Mouse (Mus musculus): ENCODE data around the gene Ccdc163. TPM values are rescaled to one million over a fixed set of nuclear protein-coding genes. Genes with fewer than 3 reads are reported as not detected.
A peak's percentile ranks its signal among the peaks of the same experiment; 100 is the strongest.

Gene Ccdc163
- polyA plus RNA-seq, 1 experiment from 2014 or later, result 25.1 TPM

DNA sequence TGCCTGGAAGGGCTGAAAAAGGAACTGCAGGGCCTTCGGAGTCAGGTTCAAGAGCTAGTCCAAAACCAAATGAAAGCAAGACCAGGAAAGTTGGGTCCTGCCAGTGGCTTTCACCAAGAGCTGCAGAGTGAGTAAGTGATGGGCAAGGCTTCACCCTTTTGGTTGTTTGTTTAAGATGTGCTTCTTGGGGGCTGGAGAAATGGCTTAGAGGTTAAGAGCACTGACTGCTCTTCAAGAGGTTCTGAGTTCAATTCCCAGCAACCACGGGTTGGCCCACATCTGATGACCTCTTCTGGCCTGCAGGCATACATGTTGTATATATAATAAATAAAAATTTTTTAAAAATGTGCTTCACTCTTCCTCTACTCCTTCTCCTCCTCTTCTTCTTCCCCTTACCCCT, 1.8 kb downstream of the Ccdc163 start:
- Histone ChIP-seq H3K9me3 (ENCODE audit: control insufficient read depth, low read length) (no peaks in the 10 kb centered on the region), H3K4me3 (ENCODE audit: low read depth, low read length) (no peak overlapping the region), H3K36me3 (ENCODE audit: control insufficient read depth, insufficient read depth, low read length) (peaks cover 5% of the 10 kb centered on the region; the same call in 1 of the 2 replicates), H3K27me3 (replicated peaks; ENCODE audit: control insufficient read depth, insufficient read depth, low read length) (no peaks in the 10 kb centered on the region), H3K9ac (ENCODE audit: low read depth, low read length) (no peak overlapping the region), H3K4me1 (replicated peaks; ENCODE audit: control insufficient read depth, insufficient read depth, low read length) (peaks cover 5% of the 10 kb centered on the region; the same call in 1 of the 2 replicates), H3K4me2 (no peak overlapping the region), H3K27ac (ENCODE audit: low read depth, low read length) (no peak overlapping the region)
- DNase-seq (ENCODE audit: low spot score) (no peak), ATAC-seq (replicated peaks; ENCODE audit: low FRiP score) (no peak)
- 83% methylated on average over 2 of the region's 2 CpGs for WGBS

DNA sequence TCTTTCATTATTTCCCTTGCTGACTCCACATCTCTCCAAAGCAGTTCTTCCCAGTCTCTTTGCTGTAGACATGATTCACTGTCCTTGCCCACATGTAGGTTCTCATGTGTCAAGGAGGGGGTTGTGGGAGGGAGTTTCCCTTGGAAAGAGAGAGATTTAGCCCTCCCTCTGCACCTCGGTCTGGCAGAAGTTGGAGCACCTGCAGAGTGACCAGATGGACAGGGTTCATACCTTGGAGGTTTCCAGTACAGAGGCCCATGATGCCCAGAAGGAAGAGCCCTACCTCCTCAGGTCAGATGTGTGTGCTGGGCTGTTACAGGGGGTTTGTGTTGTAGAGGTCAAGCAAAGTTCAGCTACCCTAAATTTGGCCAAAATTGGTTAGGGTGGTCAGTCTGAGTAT, 4.2 kb downstream of the Ccdc163 start:
- H3K9me3 ChIP-seq (ENCODE audit: control insufficient read depth, low read length), result no peaks in the 10 kb centered on the region
- no peaks in the 10 kb centered on the region for H3K27me3 ChIP-seq (replicated peaks; ENCODE audit: control insufficient read depth, insufficient read depth, low read length)
- no peak overlapping the region for H3K4me2 ChIP-seq
- H3K9ac ChIP-seq (ENCODE audit: low read depth, low read length), result no peak overlapping the region
- H3K4me1 ChIP-seq (replicated peaks; ENCODE audit: control insufficient read depth, insufficient read depth, low read length), result peaks cover under 1% of the 10 kb centered on the region; the same call in 1 of the 2 replicates
- WGBS, result 74% methylated on average over 1 of the region's 1 CpGs
- no peak overlapping the region for H3K4me3 ChIP-seq (ENCODE audit: low read depth, low read length)
- ATAC-seq (replicated peaks; ENCODE audit: low FRiP score), result no peak
- H3K36me3 ChIP-seq (ENCODE audit: control insufficient read depth, insufficient read depth, low read length), result peaks cover 5% of the 10 kb centered on the region; the same call in 1 of the 2 replicates
- DNase-seq (ENCODE audit: low spot score), result no peak
- H3K27ac ChIP-seq (ENCODE audit: low read depth, low read length), result no peak overlapping the region

DNA sequence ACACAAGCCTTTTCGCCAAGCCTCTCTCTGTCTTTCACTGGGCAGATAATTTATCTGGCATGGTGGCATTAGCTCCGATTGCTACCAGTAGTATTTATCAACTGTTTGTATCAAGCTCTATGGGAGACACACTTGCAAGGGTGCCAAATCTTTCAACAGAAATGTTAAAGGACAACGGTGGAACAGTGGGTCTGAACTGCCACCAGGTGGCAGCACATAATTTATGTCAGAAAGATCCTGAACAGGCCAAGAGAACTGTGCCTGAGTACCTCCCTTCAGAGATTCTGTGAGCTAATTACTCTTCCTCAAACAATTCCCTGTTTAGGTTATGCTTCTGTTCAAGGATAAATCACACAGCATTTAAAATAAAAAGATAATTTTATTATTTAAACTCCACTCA, 11.1 kb downstream of the Ccdc163 start:
- ATAC-seq (replicated peaks; ENCODE audit: low FRiP score) (no peak), DNase-seq (ENCODE audit: low spot score) (no peak)
- Histone ChIP-seq H3K27me3 (replicated peaks; ENCODE audit: control insufficient read depth, insufficient read depth, low read length) (no peaks in the 10 kb centered on the region), H3K9me3 (ENCODE audit: control insufficient read depth, low read length) (no peaks in the 10 kb centered on the region), H3K27ac (ENCODE audit: low read depth, low read length) (no peak overlapping the region), H3K36me3 (ENCODE audit: control insufficient read depth, insufficient read depth, low read length) (no peaks in the 10 kb centered on the region; the same call in 1 of the 2 replicates), H3K9ac (ENCODE audit: low read depth, low read length) (no peak overlapping the region), H3K4me1 (replicated peaks; ENCODE audit: control insufficient read depth, insufficient read depth, low read length) (0 out of 2 replicates have a peak, but pooled peaks cover 4% of the 10 kb centered on the region), H3K4me2 (no peak overlapping the region), H3K4me3 (ENCODE audit: low read depth, low read length) (no peak overlapping the region)
- 16% methylated on average over 3 of the region's 3 CpGs for WGBS

DNA sequence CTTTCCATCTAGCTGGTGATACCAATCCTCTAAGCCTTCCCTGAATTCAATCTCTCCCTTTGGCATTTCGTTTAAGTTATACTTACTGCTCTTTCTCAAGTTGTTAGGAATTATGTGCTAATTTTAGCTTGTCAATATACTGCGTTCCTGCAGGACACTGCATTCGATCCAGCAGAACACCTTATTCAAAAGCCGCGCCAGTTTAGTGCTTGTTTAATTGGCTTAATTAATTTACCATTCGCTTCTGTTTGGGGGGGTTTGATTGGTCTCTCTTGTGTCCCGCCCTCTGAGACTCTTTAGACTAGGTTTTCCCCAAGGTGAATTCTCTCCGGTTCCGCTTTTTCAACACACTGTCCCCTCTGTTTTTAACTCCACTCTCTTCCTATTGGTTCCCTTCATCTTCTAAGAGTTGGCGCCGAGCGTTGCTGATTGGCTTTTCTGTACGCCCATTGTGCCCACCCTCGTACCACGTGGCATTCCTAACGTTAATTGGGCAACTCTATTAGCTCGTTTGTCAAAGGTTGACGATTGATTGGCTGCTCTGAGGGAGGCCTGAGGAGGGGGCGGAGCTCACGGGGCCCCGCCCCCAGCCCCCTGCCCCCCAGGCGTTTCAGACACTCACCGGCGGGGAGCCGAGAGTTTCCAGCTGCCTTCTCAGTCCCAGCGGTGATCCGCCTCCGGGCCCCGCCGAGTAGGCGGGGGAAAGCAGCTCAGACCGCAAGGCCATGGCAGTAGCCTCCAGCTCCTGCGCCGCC, 12.2 kb downstream of the Ccdc163 start, which contains the start of gene Tesk2:
Gene Tesk2 (plus strand): TSS at position 606 of the 755 bp plus-strand sequence.
- H3K4me1 ChIP-seq (replicated peaks; ENCODE audit: control insufficient read depth, insufficient read depth, low read length), result 0 out of 2 replicates have a peak, but pooled peaks cover 4% of the 10 kb centered on the region
- H3K27me3 ChIP-seq (replicated peaks; ENCODE audit: control insufficient read depth, insufficient read depth, low read length), result no peaks in the 10 kb centered on the region
- no peaks in the 10 kb centered on the region for H3K9me3 ChIP-seq (ENCODE audit: control insufficient read depth, low read length)
- peak within 1 kb of the TSS; percentile 95 for H3K4me2 ChIP-seq
- peak within 1 kb of the TSS; percentile 80 for H3K9ac ChIP-seq (ENCODE audit: low read depth, low read length)
- peak within 1 kb of the TSS; percentile 82 for H3K4me3 ChIP-seq (ENCODE audit: low read depth, low read length)
- H3K27ac ChIP-seq (ENCODE audit: low read depth, low read length), result peak within 1 kb of the TSS; percentile 59
- under 1% methylated on average over 34 of the region's 34 CpGs for WGBS
- DNase-seq (ENCODE audit: low spot score) (peak; percentile 90), ATAC-seq (replicated peaks; ENCODE audit: low FRiP score) (peak; percentile 97)
- no peaks in the 10 kb centered on the region for H3K36me3 ChIP-seq (ENCODE audit: control insufficient read depth, insufficient read depth, low read length)

DNA sequence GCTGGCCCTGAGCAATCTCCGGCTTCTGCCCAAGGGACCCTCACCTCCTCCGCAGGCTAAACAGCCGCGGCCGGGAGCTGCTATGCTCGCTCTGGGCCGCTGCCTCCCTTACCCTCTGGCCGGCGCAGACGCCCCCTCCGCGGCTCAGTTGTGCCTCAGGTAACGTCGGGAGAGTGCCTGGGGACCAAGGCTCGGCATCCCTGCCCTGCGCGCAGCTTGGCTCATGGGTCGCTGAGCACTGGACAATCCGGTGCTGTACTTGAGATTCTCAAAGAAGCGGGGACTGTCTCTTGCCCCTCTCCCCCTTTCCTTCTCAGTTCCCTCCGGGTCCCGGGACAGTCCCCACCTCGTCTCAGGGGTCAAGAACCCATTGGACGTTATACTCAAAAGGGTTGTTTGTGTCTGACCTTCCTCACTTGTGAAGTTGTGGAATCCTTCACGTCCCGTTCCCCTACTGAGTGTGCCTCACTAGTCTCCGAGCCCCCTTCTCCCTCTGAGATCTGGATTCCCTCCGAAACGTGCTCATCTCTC, 12.9 kb downstream of the Ccdc163 start:
- H3K4me2 ChIP-seq, result peak overlapping the region; percentile 95
- H3K9me3 ChIP-seq (ENCODE audit: control insufficient read depth, low read length), result no peaks in the 10 kb centered on the region
- H3K4me3 ChIP-seq (ENCODE audit: low read depth, low read length), result peak overlapping the region; percentile 82
- peak overlapping the region; percentile 59 for H3K27ac ChIP-seq (ENCODE audit: low read depth, low read length)
- ATAC-seq (replicated peaks; ENCODE audit: low FRiP score), result no peak; the same call in 1 of the 2 replicates
- H3K36me3 ChIP-seq (ENCODE audit: control insufficient read depth, insufficient read depth, low read length), result no peaks in the 10 kb centered on the region
- WGBS, result under 1% methylated on average over 29 of the region's 29 CpGs
- H3K9ac ChIP-seq (ENCODE audit: low read depth, low read length), result peak overlapping the region; percentile 80
- H3K4me1 ChIP-seq (replicated peaks; ENCODE audit: control insufficient read depth, insufficient read depth, low read length), result 0 out of 2 replicates have a peak, but pooled peaks cover 4% of the 10 kb centered on the region
- DNase-seq (ENCODE audit: low spot score), result no peak
- no peaks in the 10 kb centered on the region for H3K27me3 ChIP-seq (replicated peaks; ENCODE audit: control insufficient read depth, insufficient read depth, low read length)

DNA sequence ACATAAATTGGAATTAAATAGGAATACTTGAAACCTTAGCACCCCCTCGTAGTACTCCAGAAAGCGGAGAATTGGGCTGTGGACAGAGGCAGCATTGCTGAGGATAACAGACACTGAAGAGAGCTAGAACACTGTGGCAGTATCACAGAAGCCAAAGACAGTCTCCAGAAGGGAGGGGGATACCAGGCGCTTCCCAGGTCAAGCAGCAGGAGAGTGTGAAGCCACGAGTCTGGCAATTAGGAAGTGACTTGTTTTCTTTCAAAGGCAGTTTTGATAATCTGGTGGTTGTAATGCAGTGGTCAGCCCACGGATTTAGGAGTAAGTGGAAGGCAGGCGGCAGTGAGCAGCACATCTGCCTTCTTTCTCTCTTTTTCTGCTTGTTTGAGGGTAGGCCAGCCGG, 13.9 kb downstream of the Ccdc163 start:
- no peak for DNase-seq (ENCODE audit: low spot score)
- no peak for ATAC-seq (replicated peaks; ENCODE audit: low FRiP score)
- H3K27ac ChIP-seq (ENCODE audit: low read depth, low read length), result no peak overlapping the region
- H3K4me1 ChIP-seq (replicated peaks; ENCODE audit: control insufficient read depth, insufficient read depth, low read length), result 0 out of 2 replicates have a peak, but pooled peaks cover 4% of the 10 kb centered on the region
- H3K9me3 ChIP-seq (ENCODE audit: control insufficient read depth, low read length), result no peaks in the 10 kb centered on the region
- H3K27me3 ChIP-seq (replicated peaks; ENCODE audit: control insufficient read depth, insufficient read depth, low read length), result no peaks in the 10 kb centered on the region
- H3K36me3 ChIP-seq (ENCODE audit: control insufficient read depth, insufficient read depth, low read length), result no peaks in the 10 kb centered on the region
- WGBS, result 39% methylated on average over 7 of the region's 7 CpGs
- peak overlapping the region; percentile 95; the same call in 1 of the 2 replicates for H3K4me2 ChIP-seq
- no peak overlapping the region for H3K9ac ChIP-seq (ENCODE audit: low read depth, low read length)
- H3K4me3 ChIP-seq (ENCODE audit: low read depth, low read length), result no peak overlapping the region

DNA sequence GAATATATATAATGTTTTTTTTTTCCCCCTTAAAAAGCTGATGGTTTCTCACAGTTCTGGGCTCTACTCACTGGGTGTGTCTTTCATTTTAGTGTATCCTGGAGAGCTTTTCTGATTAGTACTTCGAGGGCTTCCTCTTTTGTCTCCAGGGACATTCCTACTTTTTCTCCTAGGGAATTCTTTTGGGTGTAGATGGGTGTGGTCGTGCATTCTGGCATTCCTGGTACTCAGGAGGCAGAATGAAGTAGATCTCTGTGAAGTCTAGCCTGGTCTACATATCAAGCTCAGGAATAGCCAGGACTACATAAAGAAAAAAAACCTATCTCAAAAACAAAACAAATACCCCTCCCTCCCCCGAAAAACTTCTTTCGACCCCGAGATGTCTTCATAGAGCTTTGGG, 17.1 kb downstream of the Ccdc163 start:
- Histone ChIP-seq H3K9ac (ENCODE audit: low read depth, low read length) (no peak overlapping the region), H3K4me2 (no peak overlapping the region), H3K9me3 (ENCODE audit: control insufficient read depth, low read length) (no peaks in the 10 kb centered on the region), H3K4me1 (replicated peaks; ENCODE audit: control insufficient read depth, insufficient read depth, low read length) (no peaks in the 10 kb centered on the region; the same call in 1 of the 2 replicates), H3K36me3 (ENCODE audit: control insufficient read depth, insufficient read depth, low read length) (no peaks in the 10 kb centered on the region), H3K27me3 (replicated peaks; ENCODE audit: control insufficient read depth, insufficient read depth, low read length) (no peaks in the 10 kb centered on the region), H3K27ac (ENCODE audit: low read depth, low read length) (no peak overlapping the region), H3K4me3 (ENCODE audit: low read depth, low read length) (no peak overlapping the region)
- DNase-seq (ENCODE audit: low spot score) (no peak), ATAC-seq (replicated peaks; ENCODE audit: low FRiP score) (no peak)
- WGBS, result 80% methylated on average over 5 of the region's 5 CpGs

DNA sequence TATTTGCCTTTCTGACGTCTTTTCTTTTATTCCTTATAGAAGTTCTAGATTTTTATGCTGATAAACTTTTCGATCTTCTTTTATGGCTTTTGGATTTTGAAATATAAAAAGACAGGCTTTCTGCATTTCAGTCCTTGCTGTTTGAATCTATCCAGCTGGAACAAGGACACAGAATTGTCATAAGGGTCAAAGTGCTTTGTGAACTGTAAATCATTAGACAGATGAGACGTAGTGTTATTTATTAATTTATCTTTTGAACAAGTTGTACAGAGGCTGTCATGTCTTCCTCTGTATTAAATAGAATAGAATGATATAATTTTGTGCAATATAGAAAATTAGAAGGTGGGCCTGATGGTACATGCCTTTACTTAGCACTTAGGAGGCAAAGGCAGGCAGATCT, 19.1 kb downstream of the Ccdc163 start:
- H3K36me3 ChIP-seq (ENCODE audit: control insufficient read depth, insufficient read depth, low read length), result no peaks in the 10 kb centered on the region
- H3K4me2 ChIP-seq, result no peak overlapping the region
- no peak overlapping the region for H3K9ac ChIP-seq (ENCODE audit: low read depth, low read length)
- 75% methylated on average over 3 of the region's 3 CpGs for WGBS
- H3K9me3 ChIP-seq (ENCODE audit: control insufficient read depth, low read length), result no peaks in the 10 kb centered on the region
- no peak overlapping the region for H3K4me3 ChIP-seq (ENCODE audit: low read depth, low read length)
- H3K27me3 ChIP-seq (replicated peaks; ENCODE audit: control insufficient read depth, insufficient read depth, low read length), result no peaks in the 10 kb centered on the region
- H3K27ac ChIP-seq (ENCODE audit: low read depth, low read length), result no peak overlapping the region
- DNase-seq (ENCODE audit: low spot score) (no peak), ATAC-seq (replicated peaks; ENCODE audit: low FRiP score) (no peak)
- no peaks in the 10 kb centered on the region; the same call in 1 of the 2 replicates for H3K4me1 ChIP-seq (replicated peaks; ENCODE audit: control insufficient read depth, insufficient read depth, low read length)
